Mouse (Mus musculus) embryonic facial prominence, embryonic 15.5 days (tissue): ENCODE measurements around the gene Gpc6. TPM values are rescaled to one million over a fixed set of nuclear protein-coding genes. Genes with fewer than 3 reads are reported as not detected.
"Not testable (repeated sequence)": the region's sequence is repeated elsewhere in the genome, so short reads cannot be mapped to it uniquely, and the experiment has no call there.

Experiments
- ATAC-seq: fragments of 200-750 bp; cut with Nextera tagmentation; 2 replicates; pipeline ENCODE4 v1.8.0; 2017; ENCODE audit warnings: low read depth, moderate TSS enrichment; ENCODE audit not compliant: insufficient number of reproducible peaks, low FRiP score, low TSS enrichment
- H3K27ac ChIP-seq: fragments of 300-500 bp; sonication (generic); replicated peaks from 2 replicates; pipeline ENCODE4 v1.5.1; 2015; ENCODE audit warnings: mild to moderate bottlenecking, inconsistent platforms
- H3K27me3 ChIP-seq: fragments of 300-500 bp; sonication (generic); 2 replicates; pipeline ENCODE4 v1.6.1; 2015; ENCODE audit warnings: inconsistent platforms
- H3K36me3 ChIP-seq: fragments of 300-500 bp; sonication (generic); 2 replicates; pipeline ENCODE4 v1.6.1; 2015; ENCODE audit warnings: mild to moderate bottlenecking, inconsistent platforms
- H3K4me1 ChIP-seq: fragments of 300-500 bp; sonication (generic); 2 replicates; pipeline ENCODE4 v1.6.1; 2015; ENCODE audit warnings: inconsistent platforms
- H3K4me2 ChIP-seq: fragments of 300-500 bp; sonication (generic); replicated peaks from 2 replicates; pipeline ENCODE4 v1.6.1; 2015; ENCODE audit warnings: mild to moderate bottlenecking, inconsistent platforms
- H3K4me3 ChIP-seq: fragments of 300-500 bp; sonication (generic); replicated peaks from 2 replicates; pipeline ENCODE4 v1.5.1; 2015; ENCODE audit warnings: mild to moderate bottlenecking, inconsistent platforms
- H3K9ac ChIP-seq: fragments of 300-500 bp; sonication (generic); 2 replicates; pipeline ENCODE4 v1.6.1; 2015; ENCODE audit warnings: inconsistent platforms
- H3K9me3 ChIP-seq: fragments of 300-500 bp; sonication (generic); replicated peaks from 2 replicates; pipeline ENCODE4 v1.6.1; 2016; ENCODE audit warnings: inconsistent platforms
- WGBS: fragments of 180-500 bp; shearing (Covaris S2); methylation state at CpG from one replicate; pipeline ENCODE4 v1.1.7; 2015; 5-methylcytosine and 5-hydroxymethylcytosine counted together
- polyA plus RNA-seq: library from polyadenylated mRNA; unstranded; fragments of >200 nt; fragmentation: Nextera tagmentation; extraction: Ambion mirVana; gene quantifications from 2 replicates; pipeline ENCODE4 v1.2.1, GENCODE M21; 2015

Gpc6 gene
- polyA plus RNA-seq, 1 experiment from 2014 or later = 42.3 TPM

GRCm38 (mm10) chr14:117419561-117420218 is 494.6 kb downstream of the Gpc6 start:
- Histone ChIP-seq H3K27ac (no peak overlapping the region), H3K9me3 (no peaks in the 10 kb centered on the region), H3K36me3 (no peaks in the 10 kb centered on the region), H3K27me3 (no peaks in the 10 kb centered on the region), H3K4me1 (no peaks in the 10 kb centered on the region), H3K4me2 (no peak overlapping the region), H3K9ac (no peak overlapping the region), H3K4me3 (no peak overlapping the region)
- WGBS = 79% methylated on average over 6 of the region's 6 CpGs
- no peak for ATAC-seq

GRCm38 (mm10) chr14:117421170-117421569 is 496.1 kb downstream of the Gpc6 start:
- 78% methylated on average over 3 of the region's 3 CpGs for WGBS
- H3K9me3 ChIP-seq = no peaks in the 10 kb centered on the region
- no peak overlapping the region for H3K4me3 ChIP-seq

GRCm38 (mm10) chr14:117426116-117426515 is 501.0 kb downstream of the Gpc6 start:
- no peak overlapping the region for H3K27ac ChIP-seq
- no peak overlapping the region for H3K4me3 ChIP-seq
- no peaks in the 10 kb centered on the region for H3K36me3 ChIP-seq
- H3K9ac ChIP-seq = no peak overlapping the region
- no peak for ATAC-seq
- no peaks in the 10 kb centered on the region for H3K27me3 ChIP-seq
- H3K4me2 ChIP-seq = no peak overlapping the region
- H3K9me3 ChIP-seq = no peaks in the 10 kb centered on the region
- H3K4me1 ChIP-seq = no peaks in the 10 kb centered on the region
- 14% methylated on average over 7 of the region's 7 CpGs for WGBS

More at GRCm38 (mm10) chr14:117421170-117421569, 496.1 kb downstream of the Gpc6 start:
- Histone ChIP-seq H3K4me1 (no peaks in the 10 kb centered on the region), H3K27ac (no peak overlapping the region), H3K9ac (no peak overlapping the region), H3K4me2 (no peak overlapping the region), H3K27me3 (no peaks in the 10 kb centered on the region), H3K36me3 (no peaks in the 10 kb centered on the region)
- no peak for ATAC-seq

- Histone ChIP-seq H3K36me3 (no peaks in the 10 kb centered on the region), H3K9me3 (no peaks in the 10 kb centered on the region), H3K4me3 (no peak overlapping the region), H3K4me2 (no peak overlapping the region), H3K4me1 (no peaks in the 10 kb centered on the region), H3K9ac (no peak overlapping the region), H3K27me3 (no peaks in the 10 kb centered on the region), H3K27ac (no peak overlapping the region)
- no peak for ATAC-seq
- WGBS = 48% methylated on average over 3 of the region's 3 CpGs
Observed at GRCm38 (mm10) chr14:117427776-117428175, 502.7 kb downstream of the Gpc6 start.

- H3K36me3 ChIP-seq = no peaks in the 10 kb centered on the region
- no peak overlapping the region for H3K4me2 ChIP-seq
- no peak for ATAC-seq
- H3K4me3 ChIP-seq = no peak overlapping the region
- H3K27me3 ChIP-seq = no peaks in the 10 kb centered on the region
- no peaks in the 10 kb centered on the region for H3K9me3 ChIP-seq
- H3K4me1 ChIP-seq = no peaks in the 10 kb centered on the region
- 94% methylated on average over 13 of the region's 13 CpGs for WGBS
- no peak overlapping the region for H3K9ac ChIP-seq
- no peak overlapping the region for H3K27ac ChIP-seq
Observed at GRCm38 (mm10) chr14:117435739-117436138, 510.6 kb downstream of the Gpc6 start.

- not testable (repeated sequence) for H3K4me1 ChIP-seq, H3K27me3 ChIP-seq, H3K27ac ChIP-seq, H3K4me2 ChIP-seq, H3K9me3 ChIP-seq, H3K9ac ChIP-seq, H3K4me3 ChIP-seq, H3K36me3 ChIP-seq
- peak; percentile 54; the same call in 1 of the 2 replicates for ATAC-seq
- 92% methylated on average over 2 of the region's 2 CpGs for WGBS
Observed at GRCm38 (mm10) chr14:117446675-117447231, 521.6 kb downstream of the Gpc6 start.

- 21% methylated on average over 3 of the region's 3 CpGs for WGBS
Observed at GRCm38 (mm10) chr14:117451391-117451991, 526.4 kb downstream of the Gpc6 start.

GRCm38 (mm10) chr14:117452150-117452549 is 527.0 kb downstream of the Gpc6 start:
- H3K27me3 ChIP-seq = no peaks in the 10 kb centered on the region
- H3K4me2 ChIP-seq = no peak overlapping the region
- no peak overlapping the region for H3K9ac ChIP-seq
- no peaks in the 10 kb centered on the region for H3K4me1 ChIP-seq
- 58% methylated on average over 7 of the region's 7 CpGs for WGBS
- ATAC-seq = no peak
- no peaks in the 10 kb centered on the region for H3K36me3 ChIP-seq
- no peak overlapping the region for H3K4me3 ChIP-seq
- no peaks in the 10 kb centered on the region for H3K9me3 ChIP-seq
- H3K27ac ChIP-seq = no peak overlapping the region

More at GRCm38 (mm10) chr14:117451391-117451991, 526.4 kb downstream of the Gpc6 start:
- H3K4me3 ChIP-seq = no peak overlapping the region
- no peaks in the 10 kb centered on the region for H3K4me1 ChIP-seq
- H3K9me3 ChIP-seq = no peaks in the 10 kb centered on the region
- no peak overlapping the region for H3K27ac ChIP-seq
- no peak overlapping the region for H3K9ac ChIP-seq
- H3K27me3 ChIP-seq = no peaks in the 10 kb centered on the region
- no peaks in the 10 kb centered on the region for H3K36me3 ChIP-seq
- ATAC-seq = no peak
- no peak overlapping the region for H3K4me2 ChIP-seq

- Histone ChIP-seq H3K36me3 (no peaks in the 10 kb centered on the region), H3K27me3 (no peaks in the 10 kb centered on the region), H3K4me2 (no peak overlapping the region), H3K9me3 (no peaks in the 10 kb centered on the region), H3K4me3 (no peak overlapping the region), H3K4me1 (no peaks in the 10 kb centered on the region), H3K27ac (no peak overlapping the region), H3K9ac (no peak overlapping the region)
- 73% methylated on average over 2 of the region's 2 CpGs for WGBS
- no peak for ATAC-seq
Observed at GRCm38 (mm10) chr14:117473378-117473777, 548.3 kb downstream of the Gpc6 start.

GRCm38 (mm10) chr14:117478879-117479278 is 553.8 kb downstream of the Gpc6 start:
- H3K4me2 ChIP-seq = no peak overlapping the region
- no peaks in the 10 kb centered on the region for H3K9me3 ChIP-seq
- no peak overlapping the region for H3K9ac ChIP-seq
- no peak overlapping the region for H3K27ac ChIP-seq
- no peak for ATAC-seq
- no peak overlapping the region for H3K4me3 ChIP-seq
- no peaks in the 10 kb centered on the region for H3K27me3 ChIP-seq
- H3K4me1 ChIP-seq = no peaks in the 10 kb centered on the region
- 54% methylated on average over 3 of the region's 3 CpGs for WGBS
- H3K36me3 ChIP-seq = no peaks in the 10 kb centered on the region

- Histone ChIP-seq H3K27ac (no peak overlapping the region), H3K27me3 (no peaks in the 10 kb centered on the region), H3K36me3 (no peaks in the 10 kb centered on the region), H3K4me3 (no peak overlapping the region), H3K4me1 (no peaks in the 10 kb centered on the region), H3K9me3 (no peaks in the 10 kb centered on the region), H3K4me2 (no peak overlapping the region), H3K9ac (no peak overlapping the region)
- ATAC-seq = no peak
- 93% methylated on average over 4 of the region's 4 CpGs for WGBS
Observed at GRCm38 (mm10) chr14:117487161-117487754, 562.1 kb downstream of the Gpc6 start.
